Mouse (Mus musculus) stomach, postnatal 0 days (tissue): Measurements from ENCODE around the gene Sh3bp2. TPM values are rescaled to one million over a fixed set of nuclear protein-coding genes. Genes with fewer than 3 reads are reported as not detected.

Experiments
- ATAC-seq: fragments of 200-750 bp; cut with Nextera tagmentation; 2 replicates; pipeline ENCODE4 v1.8.0; 2017; ENCODE audit not compliant: low FRiP score, low TSS enrichment
- DNase-seq: peaks from one replicate; pipeline ENCODE4 v3.0.0-alpha.2; 2016; ENCODE audit warnings: low spot score
- H3K27ac ChIP-seq: fragments of 300-500 bp; sonication (generic); replicated peaks from 2 replicates; pipeline ENCODE4 v1.5.1; 2014; ENCODE audit warnings: mild to moderate bottlenecking, control low read depth
- H3K27me3 ChIP-seq: fragments of 300-500 bp; sonication (generic); 2 replicates; pipeline ENCODE4 v1.6.1; 2014; ENCODE audit warnings: low read length; ENCODE audit not compliant: control insufficient read depth, insufficient read depth
- H3K36me3 ChIP-seq: fragments of 300-500 bp; sonication (generic); 2 replicates; pipeline ENCODE4 v1.6.1; 2014; ENCODE audit warnings: low read length, mixed read lengths; ENCODE audit not compliant: control insufficient read depth, insufficient read depth
- H3K4me1 ChIP-seq: fragments of 300-500 bp; sonication (generic); replicated peaks from 2 replicates; pipeline ENCODE4 v1.6.1; 2014; ENCODE audit warnings: antibody characterized with exemption; ENCODE audit not compliant: control insufficient read depth, insufficient read depth
- H3K4me2 ChIP-seq: fragments of 300-500 bp; sonication (generic); replicated peaks from 2 replicates; pipeline ENCODE4 v1.6.1; 2014; ENCODE audit warnings: low read depth, mild to moderate bottlenecking, control low read depth, moderate library complexity
- H3K4me3 ChIP-seq: fragments of 300-500 bp; sonication (generic); 2 replicates; pipeline ENCODE4 v1.5.1; 2014; ENCODE audit warnings: low read depth, low read length, control low read depth
- H3K9ac ChIP-seq: fragments of 300-500 bp; sonication (generic); 2 replicates; pipeline ENCODE4 v1.6.1; 2014; ENCODE audit warnings: mild to moderate bottlenecking, low read length, control low read depth, mixed read lengths
- H3K9me3 ChIP-seq: fragments of 300-500 bp; sonication (generic); 2 replicates; pipeline ENCODE4 v1.6.1; 2016; ENCODE audit warnings: low read length; ENCODE audit not compliant: control insufficient read depth
- CTCF ChIP-seq: IDR thresholded peaks from 2 replicates; pipeline ENCODE4 v1.5.1; 2016; ENCODE audit warnings: antibody characterized with exemption, low read depth, mild to moderate bottlenecking, moderate library complexity
- EP300 ChIP-seq: optimal IDR thresholded peaks from 2 replicates; pipeline ENCODE3; 2016; ENCODE audit warnings: antibody characterized with exemption
- WGBS: fragments of 180-500 bp; shearing (Covaris S2); extraction: QIAGEN DNeasy Blood & Tissue Kit; methylation state at CpG from one replicate; pipeline ENCODE4 v1.1.7; 2014; 5-methylcytosine and 5-hydroxymethylcytosine counted together
- polyA plus RNA-seq: library from polyadenylated mRNA; unstranded; fragments of >200 nt; fragmentation: Nextera tagmentation; extraction: Ambion mirVana; gene quantifications from 2 replicates; pipeline ENCODE4 v1.2.1, GENCODE M21; 2015

The Sh3bp2 gene
- polyA plus RNA-seq, 1 experiment from 2014 or later = 4.9 TPM

DNA sequence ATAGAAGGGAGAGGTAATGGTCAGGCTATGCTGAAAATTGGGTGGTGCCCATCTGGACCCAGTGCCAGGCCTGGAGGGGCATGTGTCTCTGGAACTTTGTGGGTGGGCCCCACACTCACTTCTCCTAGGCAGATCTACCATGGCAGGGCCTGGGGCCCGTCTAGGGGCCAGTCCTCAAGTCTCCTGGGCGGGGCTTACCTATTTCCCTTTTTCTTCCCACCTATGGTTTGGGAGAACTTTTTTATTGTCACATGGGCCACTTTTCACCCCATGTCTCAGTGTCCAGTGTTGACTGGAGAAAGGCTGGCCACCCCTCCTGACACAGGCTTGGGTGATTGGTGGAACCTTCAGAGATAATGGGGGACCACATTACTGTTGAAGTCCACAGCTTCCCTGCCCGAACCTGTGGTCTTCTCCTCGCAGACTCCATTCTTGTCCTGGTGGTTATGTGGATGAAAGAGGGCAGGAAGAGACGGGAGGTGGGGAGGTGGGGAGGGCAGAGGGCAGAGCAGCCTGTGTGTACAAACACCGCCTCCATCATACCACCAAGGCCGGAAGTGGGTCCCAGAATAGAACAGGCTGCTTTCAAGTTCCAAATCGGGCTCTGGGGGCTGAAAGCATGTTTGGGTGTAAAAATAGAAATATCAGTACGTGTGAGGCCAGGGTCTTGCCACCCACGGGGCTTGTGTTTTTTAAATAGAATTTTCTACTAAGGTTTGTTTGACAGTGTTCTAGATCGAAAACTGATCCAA, 5.0 kb upstream of the Sh3bp2 start:
- TF ChIP-seq CTCF (no peak), EP300 (no peak)
- Histone ChIP-seq H3K36me3 (no peaks in the 10 kb centered on the region), H3K9ac (no peak overlapping the region), H3K9me3 (no peaks in the 10 kb centered on the region), H3K27me3 (no peaks in the 10 kb centered on the region), H3K4me1 (no peaks in the 10 kb centered on the region), H3K27ac (no peak overlapping the region), H3K4me3 (no peak overlapping the region), H3K4me2 (no peak overlapping the region)
- ATAC-seq (no peak), DNase-seq (no peak)
- 57% methylated on average over 11 of the region's 11 CpGs for WGBS

DNA sequence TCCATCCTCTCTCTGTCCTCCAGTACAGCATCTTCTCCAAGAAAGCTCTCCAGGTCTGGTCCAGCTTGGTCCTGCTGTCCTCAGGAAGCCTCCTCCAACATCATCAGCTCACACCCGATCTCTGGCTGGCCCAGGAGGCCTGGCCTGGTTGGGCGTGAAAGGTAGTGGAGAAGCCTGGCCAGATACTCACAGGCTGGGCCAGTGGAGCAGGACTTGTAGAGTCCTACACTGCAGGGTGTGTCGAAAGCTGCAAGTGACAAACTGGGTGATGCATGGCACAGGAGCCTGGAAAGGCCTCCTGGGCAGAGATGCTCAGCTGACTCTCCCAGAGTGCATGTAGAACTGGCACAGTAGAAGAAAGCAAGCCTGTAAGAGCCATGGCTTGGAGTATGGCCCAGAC, 4.3 kb upstream of the Sh3bp2 start:
- Histone ChIP-seq H3K4me2 (no peak overlapping the region), H3K9ac (no peak overlapping the region), H3K4me3 (no peak overlapping the region), H3K27me3 (no peaks in the 10 kb centered on the region), H3K9me3 (no peaks in the 10 kb centered on the region), H3K36me3 (no peaks in the 10 kb centered on the region), H3K4me1 (no peaks in the 10 kb centered on the region), H3K27ac (no peak overlapping the region)
- WGBS = 81% methylated on average over 3 of the region's 3 CpGs
- no peak for ATAC-seq
- DNase-seq = no peak
- no peak for TF ChIP-seq EP300
- TF ChIP-seq CTCF = no peak

DNA sequence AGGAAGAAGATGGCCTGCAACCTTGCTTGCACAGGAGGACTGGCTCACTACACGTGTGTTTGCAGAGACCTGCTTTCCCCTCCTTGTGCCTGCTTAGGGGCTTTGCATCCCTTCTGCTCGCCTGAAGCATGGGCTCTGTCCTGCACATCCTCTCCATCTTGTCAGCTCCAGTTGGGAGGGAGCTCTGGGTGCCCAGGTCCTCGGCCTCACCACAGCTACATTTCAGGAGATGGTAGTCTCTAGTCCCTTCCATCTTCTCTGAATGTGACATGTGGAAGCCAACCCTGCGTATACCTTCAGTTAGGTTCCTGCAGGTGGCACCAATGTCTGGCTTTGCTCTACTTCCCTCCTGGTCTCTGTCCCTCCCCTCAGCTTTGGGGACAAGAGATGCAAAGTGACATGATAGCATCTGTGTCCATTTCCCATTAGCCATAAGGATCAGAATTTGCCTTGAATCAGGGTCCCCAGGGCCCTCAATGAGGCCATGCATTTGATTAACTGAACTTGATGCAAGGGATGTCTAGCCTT, 1.6 kb upstream of the Sh3bp2 start:
- H3K27ac ChIP-seq = no peak overlapping the region
- TF ChIP-seq CTCF = peak; percentile 32; the same call in 1 of the 2 replicates
- TF ChIP-seq EP300 = no peak
- no peak for DNase-seq
- H3K9me3 ChIP-seq = no peaks in the 10 kb centered on the region
- no peak for ATAC-seq
- no peaks in the 10 kb centered on the region for H3K36me3 ChIP-seq
- no peak overlapping the region for H3K4me3 ChIP-seq
- WGBS = 58% methylated on average over 4 of the region's 4 CpGs
- H3K27me3 ChIP-seq = no peaks in the 10 kb centered on the region
- no peak overlapping the region for H3K9ac ChIP-seq
- H3K4me2 ChIP-seq = no peak overlapping the region
- H3K4me1 ChIP-seq = no peaks in the 10 kb centered on the region

DNA sequence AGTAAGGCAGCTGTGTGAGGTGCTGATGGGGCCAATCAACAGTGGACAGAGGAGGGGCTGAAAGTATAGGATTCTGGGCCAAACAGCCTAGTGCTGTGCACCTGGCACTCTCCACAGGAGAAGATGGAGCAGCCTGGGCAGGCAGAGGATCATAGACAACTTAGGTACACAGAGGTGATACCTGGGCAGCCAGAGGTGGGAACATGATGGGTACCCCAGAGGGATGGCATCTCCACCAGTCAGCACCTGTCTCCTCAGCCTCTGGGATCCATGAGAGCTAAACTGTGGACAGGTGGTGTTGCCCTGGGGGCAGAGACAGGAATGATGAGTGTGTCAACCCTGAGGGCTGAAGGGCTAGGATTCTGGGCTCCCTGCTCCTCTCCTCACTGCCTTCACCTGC, 1.1 kb upstream of the Sh3bp2 start:
- no peaks in the 10 kb centered on the region for H3K4me1 ChIP-seq
- H3K27me3 ChIP-seq = no peaks in the 10 kb centered on the region
- no peak overlapping the region for H3K4me2 ChIP-seq
- ATAC-seq (no peak), DNase-seq (no peak)
- H3K9me3 ChIP-seq = no peaks in the 10 kb centered on the region
- no peak overlapping the region for H3K9ac ChIP-seq
- TF ChIP-seq CTCF = no peak
- TF ChIP-seq EP300 = no peak
- H3K4me3 ChIP-seq = no peak overlapping the region
- H3K36me3 ChIP-seq = no peaks in the 10 kb centered on the region
- no peak overlapping the region for H3K27ac ChIP-seq

DNA sequence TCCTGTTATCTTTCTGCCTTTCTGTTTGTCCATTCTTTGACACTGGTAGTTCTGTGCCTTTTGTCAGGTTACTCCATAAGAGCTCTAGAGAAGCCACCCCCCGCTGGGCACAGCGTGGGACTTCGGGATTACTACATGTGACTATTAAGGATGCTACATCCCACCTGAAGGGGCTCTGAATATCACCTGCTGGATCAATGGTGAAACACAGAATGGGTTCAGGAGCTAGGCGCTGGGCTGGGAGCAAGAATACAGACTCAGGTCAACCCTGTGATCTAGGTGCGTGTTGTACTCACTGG, 788 bp downstream of the Sh3bp2 start:
- peak overlapping the region; percentile 73 for H3K27ac ChIP-seq
- H3K4me1 ChIP-seq = no peaks in the 10 kb centered on the region; the same call in 1 of the 2 replicates
- no peak for ATAC-seq
- H3K36me3 ChIP-seq = no peaks in the 10 kb centered on the region
- WGBS = 53% methylated on average over 5 of the region's 5 CpGs
- H3K27me3 ChIP-seq = no peaks in the 10 kb centered on the region
- TF ChIP-seq CTCF (no peak), EP300 (no peak)
- peak overlapping the region; percentile 57 for H3K4me3 ChIP-seq
- peak overlapping the region; percentile 68; the same call in 1 of the 2 replicates for H3K9ac ChIP-seq
- no peaks in the 10 kb centered on the region for H3K9me3 ChIP-seq
- DNase-seq = no peak
- H3K4me2 ChIP-seq = peak overlapping the region; percentile 76

DNA sequence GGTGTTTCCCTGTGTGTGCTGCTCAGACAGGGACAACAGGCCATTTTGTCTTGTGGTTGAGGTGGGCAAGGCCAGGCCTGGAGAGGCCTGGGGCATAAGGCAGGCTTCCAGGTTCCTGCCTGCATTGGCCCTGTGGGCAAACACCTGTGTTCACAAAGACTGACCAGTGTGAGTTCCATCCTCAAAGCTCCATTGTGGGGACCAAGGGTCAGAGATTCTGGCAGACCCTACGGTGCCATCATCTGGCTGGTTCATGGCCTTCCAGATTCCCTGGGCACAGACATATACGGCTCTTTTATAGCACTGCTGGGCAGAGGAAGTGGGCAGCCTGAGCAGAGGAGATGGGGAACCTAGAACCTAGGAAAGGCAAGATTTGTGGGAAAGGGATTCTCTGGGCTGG, 1.7 kb downstream of the Sh3bp2 start:
- Histone ChIP-seq H3K4me2 (no peak overlapping the region), H3K9me3 (no peaks in the 10 kb centered on the region), H3K4me1 (no peaks in the 10 kb centered on the region; the same call in 1 of the 2 replicates), H3K27me3 (no peaks in the 10 kb centered on the region), H3K4me3 (no peak overlapping the region), H3K9ac (no peak overlapping the region), H3K36me3 (no peaks in the 10 kb centered on the region), H3K27ac (no peak overlapping the region)
- 89% methylated on average over 2 of the region's 2 CpGs for WGBS
- no peak for ATAC-seq
- DNase-seq = no peak
- TF ChIP-seq EP300 (no peak), CTCF (no peak)
